Mouse (Mus musculus) embryonic facial prominence, embryonic 12.5 days (tissue): ENCODE data around the gene Ptgr1. TPM values are rescaled to one million over a fixed set of nuclear protein-coding genes. Genes with fewer than 3 reads are reported as not detected.

Source experiments
- ATAC-seq: fragments of 200-750 bp; cut with Nextera tagmentation; 2 replicates; pipeline ENCODE4 v1.8.0; 2017; ENCODE audit not compliant: insufficient number of reproducible peaks, insufficient read depth, low FRiP score, low TSS enrichment
- H3K27ac ChIP-seq: fragments of 300-500 bp; sonication (generic); 2 replicates; pipeline ENCODE4 v1.5.1; 2016; ENCODE audit warnings: mild to moderate bottlenecking
- H3K27me3 ChIP-seq: fragments of 300-500 bp; sonication (generic); 2 replicates; pipeline ENCODE4 v1.6.1; 2016; ENCODE audit warnings: mild to moderate bottlenecking, moderate library complexity
- H3K36me3 ChIP-seq: fragments of 300-500 bp; sonication (generic); 2 replicates; pipeline ENCODE4 v1.6.1; 2016; ENCODE audit warnings: mild to moderate bottlenecking
- H3K4me1 ChIP-seq: fragments of 300-500 bp; sonication (generic); 2 replicates; pipeline ENCODE4 v1.6.1; 2016
- H3K4me2 ChIP-seq: fragments of 300-500 bp; sonication (generic); replicated peaks from 2 replicates; pipeline ENCODE4 v1.6.1; 2016; ENCODE audit warnings: mild to moderate bottlenecking, moderate library complexity
- H3K4me3 ChIP-seq: fragments of 300-500 bp; sonication (generic); 2 replicates; pipeline ENCODE4 v1.5.1; 2016; ENCODE audit warnings: mild to moderate bottlenecking
- H3K9ac ChIP-seq: fragments of 300-500 bp; sonication (generic); 2 replicates; pipeline ENCODE4 v1.6.1; 2016; ENCODE audit warnings: mild to moderate bottlenecking, moderate library complexity
- H3K9me3 ChIP-seq: fragments of 300-500 bp; sonication (generic); 2 replicates; pipeline ENCODE4 v1.6.1; 2016; ENCODE audit warnings: mild to moderate bottlenecking, moderate library complexity
- WGBS: fragments of 180-500 bp; shearing (Covaris S2); methylation state at CpG from one replicate; pipeline ENCODE4 v1.1.7; 2016; 5-methylcytosine and 5-hydroxymethylcytosine counted together
- polyA plus RNA-seq: library from polyadenylated mRNA; unstranded; fragments of >200 nt; fragmentation: Nextera tagmentation; extraction: Ambion mirVana; gene quantifications from 2 replicates; pipeline ENCODE4 v1.2.1, GENCODE M21; 2016

Ptgr1 gene
- polyA plus RNA-seq, 1 experiment from 2014 or later, result 24.2 TPM

DNA sequence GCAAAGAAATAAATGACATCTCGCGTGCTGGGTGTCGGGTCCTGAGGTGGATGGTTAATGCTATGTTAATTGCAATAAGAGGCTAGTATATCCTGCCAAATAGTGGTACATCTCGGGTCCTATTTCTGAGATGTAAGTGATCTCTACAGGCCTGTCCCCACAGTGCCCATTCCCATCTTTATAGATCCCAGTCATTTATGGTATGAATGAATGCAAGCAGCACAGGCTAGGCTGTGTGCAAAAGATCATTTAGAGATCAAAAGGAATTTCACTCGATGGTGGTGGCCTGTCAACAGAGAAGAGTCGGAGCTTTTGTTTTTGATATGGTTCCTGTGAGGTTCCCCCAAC is 42.7 kb downstream of the Ptgr1 start:
- peak overlapping the region; percentile 66 for H3K9ac ChIP-seq
- ATAC-seq, result no peak
- H3K27me3 ChIP-seq, result no peaks in the 10 kb centered on the region
- 19% methylated on average over 6 of the region's 6 CpGs for WGBS
- H3K9me3 ChIP-seq, result no peaks in the 10 kb centered on the region
- H3K4me1 ChIP-seq, result peaks cover 12% of the 10 kb centered on the region; the same call in 1 of the 2 replicates
- H3K4me3 ChIP-seq, result peak overlapping the region; percentile 67
- no peaks in the 10 kb centered on the region for H3K36me3 ChIP-seq
- H3K4me2 ChIP-seq, result peak overlapping the region; percentile 79
- H3K27ac ChIP-seq, result no peak overlapping the region

- Histone ChIP-seq H3K4me1 (peaks cover 12% of the 10 kb centered on the region; the same call in 1 of the 2 replicates), H3K36me3 (no peaks in the 10 kb centered on the region), H3K4me3 (peak within 1 kb of the TSS; percentile 67), H3K9me3 (no peaks in the 10 kb centered on the region), H3K27me3 (no peaks in the 10 kb centered on the region), H3K9ac (peak within 1 kb of the TSS; percentile 66), H3K27ac (no peak within 1 kb of the TSS), H3K4me2 (peak within 1 kb of the TSS; percentile 79)
- 1% methylated on average over 50 of the region's 50 CpGs for WGBS
- ATAC-seq, result peak; percentile 75
Measured at GRCm38 (mm10) chr4:58943420-58944205, 43.3 kb downstream of the Ptgr1 start, which contains the start of gene Zkscan16. Zkscan16 (plus strand) TSS chr4:58943628.

- no peak overlapping the region for H3K27ac ChIP-seq
- WGBS, result 78% methylated on average over 4 of the region's 4 CpGs
- no peak for ATAC-seq
- peak overlapping the region; percentile 79 for H3K4me2 ChIP-seq
- no peaks in the 10 kb centered on the region for H3K9me3 ChIP-seq
- peak overlapping the region; percentile 67 for H3K4me3 ChIP-seq
- peak overlapping the region; percentile 66; the same call in 1 of the 2 replicates for H3K9ac ChIP-seq
- no peaks in the 10 kb centered on the region for H3K27me3 ChIP-seq
- H3K4me1 ChIP-seq, result peaks cover 12% of the 10 kb centered on the region; the same call in 1 of the 2 replicates
- no peaks in the 10 kb centered on the region for H3K36me3 ChIP-seq
Measured at GRCm38 (mm10) chr4:58942942-58943341, 44.0 kb downstream of the Ptgr1 start.

DNA sequence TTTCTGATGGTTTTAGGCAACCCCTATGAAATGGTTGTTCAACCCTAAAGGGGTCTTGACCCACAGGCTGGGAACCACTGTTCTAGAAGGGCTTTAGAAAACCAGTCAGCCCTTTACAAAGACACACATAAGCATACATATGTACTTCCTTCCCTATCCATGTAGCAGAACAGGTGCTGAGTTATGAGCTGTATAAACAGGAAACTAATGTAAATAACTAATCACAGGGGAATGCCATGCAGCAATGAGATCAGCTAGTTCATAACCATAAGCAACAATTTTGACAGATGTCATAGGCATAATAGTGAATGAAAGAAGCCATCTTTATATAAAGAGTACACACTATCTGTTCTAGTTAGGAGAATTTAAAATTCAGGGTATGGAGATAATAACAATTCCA is 45.3 kb downstream of the Ptgr1 start:
- H3K4me3 ChIP-seq, result no peak overlapping the region
- H3K4me2 ChIP-seq, result no peak overlapping the region
- no peak overlapping the region for H3K27ac ChIP-seq
- no peaks in the 10 kb centered on the region for H3K27me3 ChIP-seq
- H3K36me3 ChIP-seq, result no peaks in the 10 kb centered on the region
- H3K4me1 ChIP-seq, result peaks cover 12% of the 10 kb centered on the region; the same call in 1 of the 2 replicates
- no peaks in the 10 kb centered on the region for H3K9me3 ChIP-seq
- no peak overlapping the region for H3K9ac ChIP-seq
- ATAC-seq, result no peak

DNA sequence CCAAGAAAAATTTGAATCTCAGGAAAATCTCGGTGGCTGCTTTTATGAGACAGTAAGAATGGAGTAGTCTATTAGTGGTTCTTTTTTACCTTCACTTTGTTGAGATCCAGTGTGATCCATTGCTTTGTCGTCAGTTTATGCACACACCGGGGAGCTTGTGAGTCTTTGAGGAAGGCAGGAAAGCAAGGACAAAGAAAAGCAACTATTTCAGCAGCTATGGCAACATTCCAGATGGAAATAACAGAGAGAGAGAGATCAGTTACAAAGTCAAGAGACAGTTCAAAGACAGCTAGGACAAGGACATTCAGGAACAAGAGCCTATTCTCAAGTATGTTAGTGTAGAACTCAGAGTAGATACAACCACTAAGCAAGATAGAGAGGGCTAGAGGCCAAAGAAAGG is 51.1 kb downstream of the Ptgr1 start:
- WGBS, result 70% methylated on average over 3 of the region's 3 CpGs
- Histone ChIP-seq H3K27me3 (no peaks in the 10 kb centered on the region), H3K36me3 (no peaks in the 10 kb centered on the region), H3K4me2 (no peak overlapping the region), H3K4me3 (no peak overlapping the region), H3K27ac (no peak overlapping the region), H3K4me1 (peaks cover 4% of the 10 kb centered on the region; the same call in 1 of the 2 replicates), H3K9me3 (0 out of 2 replicates have a peak, but pooled peaks cover 4% of the 10 kb centered on the region), H3K9ac (no peak overlapping the region)
- ATAC-seq, result no peak

DNA sequence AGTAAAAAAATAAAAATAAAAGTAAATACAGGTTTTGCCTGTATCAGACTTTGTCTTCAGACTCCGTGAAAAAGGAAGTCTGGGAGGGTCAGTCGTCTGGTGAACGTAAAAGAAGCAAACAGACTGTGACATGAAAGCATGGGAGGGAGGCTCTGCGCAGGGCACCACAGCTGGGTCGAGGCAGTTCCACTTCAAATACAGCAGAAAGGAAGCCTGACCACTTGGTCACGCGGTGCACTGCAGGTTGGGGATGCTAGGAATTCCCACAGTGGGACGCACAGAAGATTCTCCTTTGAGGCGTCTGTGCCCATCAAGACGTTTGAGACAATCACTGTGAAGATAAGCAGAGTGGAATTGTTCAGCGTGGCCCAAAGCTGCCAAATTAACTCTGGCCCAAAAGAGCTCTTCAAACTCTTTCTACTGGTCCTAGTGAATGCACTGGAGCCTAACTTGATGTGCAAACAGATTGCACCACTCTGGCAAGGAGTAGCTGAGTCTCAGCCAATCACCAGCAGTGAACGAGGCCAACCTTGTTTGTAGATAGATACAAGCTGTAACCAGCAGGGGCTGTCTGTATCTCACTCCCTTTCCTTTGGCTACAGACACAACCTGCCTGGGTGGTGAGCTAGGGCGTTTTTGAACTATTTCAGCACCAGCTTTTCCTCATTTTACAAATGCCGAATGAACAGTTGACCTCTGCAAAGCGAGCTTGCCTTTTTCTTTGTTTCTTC is 52.0 kb downstream of the Ptgr1 start:
- WGBS, result 45% methylated on average over 15 of the region's 15 CpGs

GRCm38 (mm10) chr4:58934308-58934707 is 52.6 kb downstream of the Ptgr1 start:
- Histone ChIP-seq H3K4me3 (no peak overlapping the region), H3K27me3 (no peaks in the 10 kb centered on the region), H3K36me3 (no peaks in the 10 kb centered on the region), H3K4me2 (no peak overlapping the region), H3K27ac (no peak overlapping the region), H3K9ac (no peak overlapping the region), H3K9me3 (0 out of 2 replicates have a peak, but pooled peaks cover 4% of the 10 kb centered on the region), H3K4me1 (peaks cover 4% of the 10 kb centered on the region; the same call in 1 of the 2 replicates)
- ATAC-seq, result no peak
- 84% methylated on average over 4 of the region's 4 CpGs for WGBS

More for the DNA sequence above, 52.0 kb downstream of the Ptgr1 start:
- H3K27ac ChIP-seq, result no peak overlapping the region
- no peak overlapping the region for H3K9ac ChIP-seq
- no peak for ATAC-seq
- no peaks in the 10 kb centered on the region for H3K27me3 ChIP-seq
- H3K4me2 ChIP-seq, result no peak overlapping the region
- H3K36me3 ChIP-seq, result no peaks in the 10 kb centered on the region
- peaks cover 4% of the 10 kb centered on the region; the same call in 1 of the 2 replicates for H3K4me1 ChIP-seq
- 0 out of 2 replicates have a peak, but pooled peaks cover 4% of the 10 kb centered on the region for H3K9me3 ChIP-seq
- no peak overlapping the region for H3K4me3 ChIP-seq

GRCm38 (mm10) chr4:58932541-58932940 is 54.4 kb downstream of the Ptgr1 start:
- no peak overlapping the region for H3K4me3 ChIP-seq

DNA sequence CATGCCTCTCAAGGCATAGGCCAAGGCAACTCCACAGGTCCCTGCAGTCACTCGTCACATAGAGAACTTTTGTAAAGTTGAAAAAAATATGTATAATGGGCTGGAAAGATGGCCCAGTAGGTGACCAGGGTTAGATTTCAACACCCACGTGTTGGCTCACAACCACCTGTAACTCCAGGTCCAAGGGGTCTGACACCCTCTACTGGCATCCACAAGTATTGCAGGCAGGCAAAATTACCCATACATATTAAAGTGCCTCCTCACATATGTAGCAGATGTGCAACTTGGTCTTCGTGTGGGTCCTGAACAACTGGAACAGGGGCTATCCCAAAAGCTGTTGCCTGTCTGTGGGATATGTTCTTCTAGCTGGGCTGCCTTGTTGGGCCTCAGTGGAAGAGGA is 59.3 kb downstream of the Ptgr1 start:
- H3K27me3 ChIP-seq, result no peaks in the 10 kb centered on the region
- H3K4me1 ChIP-seq, result no peaks in the 10 kb centered on the region
- H3K9me3 ChIP-seq, result peaks cover 4% of the 10 kb centered on the region
- 69% methylated on average over 3 of the region's 3 CpGs for WGBS
- H3K27ac ChIP-seq, result no peak overlapping the region
- no peak overlapping the region for H3K9ac ChIP-seq
- no peak for ATAC-seq
- no peaks in the 10 kb centered on the region for H3K36me3 ChIP-seq
- H3K4me3 ChIP-seq, result no peak overlapping the region
- H3K4me2 ChIP-seq, result no peak overlapping the region

More at GRCm38 (mm10) chr4:58932541-58932940, 54.4 kb downstream of the Ptgr1 start:
- Histone ChIP-seq H3K36me3 (no peaks in the 10 kb centered on the region), H3K27ac (no peak overlapping the region), H3K9me3 (0 out of 2 replicates have a peak, but pooled peaks cover 4% of the 10 kb centered on the region), H3K4me2 (no peak overlapping the region), H3K4me1 (peaks cover 4% of the 10 kb centered on the region; the same call in 1 of the 2 replicates), H3K9ac (no peak overlapping the region), H3K27me3 (no peaks in the 10 kb centered on the region)
- WGBS, result 64% methylated on average over 6 of the region's 6 CpGs
- no peak for ATAC-seq

DNA sequence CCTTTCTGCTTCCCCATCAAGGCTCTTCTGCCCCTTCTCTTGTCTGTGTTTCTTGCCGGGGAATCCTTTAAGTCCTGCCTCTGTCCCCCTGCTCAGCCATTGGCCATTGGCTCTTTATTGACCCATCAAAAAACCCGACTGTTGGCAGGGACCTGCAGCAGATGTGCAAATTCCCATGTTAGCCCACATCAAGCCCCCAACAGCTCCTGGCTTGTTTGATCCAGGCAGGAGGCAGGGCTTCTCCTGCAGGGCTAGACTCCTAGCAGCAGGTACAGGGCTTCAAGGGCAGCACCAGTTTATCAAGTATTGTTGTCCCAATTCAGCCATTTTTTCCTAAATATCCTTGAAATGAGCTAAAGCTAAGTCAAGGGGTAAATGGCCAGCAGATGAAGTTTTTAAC is 60.8 kb downstream of the Ptgr1 start:
- Histone ChIP-seq H3K27ac (no peak overlapping the region), H3K9ac (no peak overlapping the region), H3K4me3 (no peak overlapping the region), H3K27me3 (no peaks in the 10 kb centered on the region), H3K4me1 (no peaks in the 10 kb centered on the region), H3K9me3 (peaks cover 4% of the 10 kb centered on the region), H3K36me3 (no peaks in the 10 kb centered on the region), H3K4me2 (no peak overlapping the region)
- ATAC-seq, result no peak
- WGBS, result 36% methylated on average over 2 of the region's 2 CpGs

GRCm38 (mm10) chr4:58925664-58926063 is 61.3 kb downstream of the Ptgr1 start:
- 44% methylated on average over 5 of the region's 5 CpGs for WGBS
- no peak for ATAC-seq
- Histone ChIP-seq H3K36me3 (no peaks in the 10 kb centered on the region), H3K27ac (no peak overlapping the region), H3K27me3 (no peaks in the 10 kb centered on the region), H3K9me3 (peaks cover 4% of the 10 kb centered on the region), H3K4me3 (no peak overlapping the region), H3K4me1 (no peaks in the 10 kb centered on the region), H3K4me2 (no peak overlapping the region), H3K9ac (no peak overlapping the region)

DNA sequence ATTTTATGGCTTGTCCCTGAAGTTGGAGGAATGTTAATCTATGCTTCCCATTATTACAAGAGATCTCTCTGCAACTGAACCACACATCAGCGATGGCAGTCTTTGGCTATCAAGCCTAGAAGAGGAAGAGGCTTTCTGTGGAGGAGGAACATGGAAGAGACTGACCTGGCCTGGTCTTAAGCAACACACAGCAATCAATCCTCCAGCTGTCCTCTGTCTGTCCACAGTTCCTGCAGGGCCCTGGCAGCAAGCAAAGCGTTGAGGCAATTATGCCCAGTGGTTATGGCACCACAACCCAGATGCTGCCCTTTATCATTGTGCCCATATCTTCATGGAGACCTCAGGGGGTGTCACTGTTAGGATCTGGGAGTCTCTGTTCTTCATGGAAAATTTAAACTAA is 63.0 kb downstream of the Ptgr1 start:
- ATAC-seq, result no peak
- H3K36me3 ChIP-seq, result no peaks in the 10 kb centered on the region
- H3K4me2 ChIP-seq, result no peak overlapping the region
- peaks cover 4% of the 10 kb centered on the region for H3K9me3 ChIP-seq
- 77% methylated on average over 2 of the region's 2 CpGs for WGBS
- no peak overlapping the region for H3K9ac ChIP-seq
- H3K4me3 ChIP-seq, result no peak overlapping the region
- H3K4me1 ChIP-seq, result no peaks in the 10 kb centered on the region
- H3K27ac ChIP-seq, result no peak overlapping the region
- no peaks in the 10 kb centered on the region for H3K27me3 ChIP-seq
